Mouse (Mus musculus): Measurements from ENCODE around the gene Gm26657. TPM values are rescaled to one million over a fixed set of nuclear protein-coding genes. Genes with fewer than 3 reads are reported as not detected.

Gene Gm26657
- polyA plus RNA-seq, 1 experiment = not detected

DNA sequence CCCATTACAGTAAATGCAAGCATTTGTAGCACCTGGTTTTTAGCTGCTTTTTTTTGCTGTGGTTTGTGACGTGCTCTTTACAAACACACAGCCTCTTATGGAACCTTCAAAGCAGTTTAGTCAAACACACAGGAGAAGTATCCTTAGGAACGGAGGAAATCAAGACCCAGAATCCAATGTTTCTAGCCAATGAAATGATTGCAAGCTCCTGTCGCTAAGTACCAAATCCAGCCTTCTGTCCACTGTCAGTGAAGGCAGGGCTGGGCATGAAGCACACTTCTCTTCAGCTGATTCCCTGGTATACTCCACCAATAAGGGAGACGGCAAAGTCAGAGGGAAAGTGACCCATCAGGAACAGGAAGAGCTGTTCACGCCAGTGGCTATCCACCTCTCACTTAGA, 16.2 kb downstream of the Gm26657 start:
- TF ChIP-seq CTCF (IDR thresholded peaks at IDR 0.05; ENCODE audit: borderline replicate concordance, insufficient read depth, low read length) (no peak), POLR2A (IDR thresholded peaks at IDR 0.05; ENCODE audit: low read depth, low read length) (no peak)
- H3K27ac ChIP-seq (ENCODE audit: insufficient read depth, low read length) = no peak overlapping the region
- no peaks in the 10 kb centered on the region for H3K4me1 ChIP-seq (ENCODE audit: control insufficient read depth, insufficient read depth, low read length)
- H3K4me3 ChIP-seq (ENCODE audit: insufficient read depth, low read length) = no peak overlapping the region

DNA sequence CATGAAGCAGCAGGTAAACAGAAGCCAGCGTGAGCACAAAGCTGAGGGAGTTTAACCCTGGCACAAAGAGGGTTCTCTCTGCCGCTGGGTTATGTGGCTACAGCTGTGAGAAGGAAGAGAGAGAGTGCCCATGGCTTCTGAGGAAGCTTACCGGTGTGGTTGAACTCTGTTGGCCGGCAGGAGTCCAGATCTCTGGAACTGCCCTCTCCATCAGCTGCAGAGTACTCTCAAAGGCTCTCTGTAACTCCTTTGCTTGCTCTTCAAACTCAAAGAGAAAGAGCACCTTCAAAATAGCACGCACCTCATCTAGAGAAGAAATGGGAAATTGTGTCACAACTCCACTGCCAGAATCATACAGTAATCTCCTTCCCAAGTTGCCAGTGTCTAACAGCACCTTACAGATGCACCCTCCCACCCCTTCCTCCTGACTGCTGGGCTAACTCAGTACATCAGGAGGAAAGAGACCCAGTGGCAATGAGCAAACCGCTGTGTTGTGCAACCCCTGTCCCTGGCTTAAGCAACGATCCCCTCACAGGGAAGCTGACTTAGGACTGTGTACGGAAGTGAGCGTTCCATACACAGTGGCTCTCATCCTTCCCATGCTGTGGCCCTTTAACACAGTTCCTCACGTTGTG, 17.2 kb downstream of the Gm26657 start:
- no peak overlapping the region for H3K4me3 ChIP-seq (ENCODE audit: insufficient read depth, low read length)
- no peaks in the 10 kb centered on the region for H3K4me1 ChIP-seq (ENCODE audit: control insufficient read depth, insufficient read depth, low read length)
- no peak overlapping the region for H3K27ac ChIP-seq (ENCODE audit: insufficient read depth, low read length)
- TF ChIP-seq CTCF (IDR thresholded peaks at IDR 0.05; ENCODE audit: borderline replicate concordance, insufficient read depth, low read length) = no peak
- TF ChIP-seq POLR2A (IDR thresholded peaks at IDR 0.05; ENCODE audit: low read depth, low read length) = no peak

DNA sequence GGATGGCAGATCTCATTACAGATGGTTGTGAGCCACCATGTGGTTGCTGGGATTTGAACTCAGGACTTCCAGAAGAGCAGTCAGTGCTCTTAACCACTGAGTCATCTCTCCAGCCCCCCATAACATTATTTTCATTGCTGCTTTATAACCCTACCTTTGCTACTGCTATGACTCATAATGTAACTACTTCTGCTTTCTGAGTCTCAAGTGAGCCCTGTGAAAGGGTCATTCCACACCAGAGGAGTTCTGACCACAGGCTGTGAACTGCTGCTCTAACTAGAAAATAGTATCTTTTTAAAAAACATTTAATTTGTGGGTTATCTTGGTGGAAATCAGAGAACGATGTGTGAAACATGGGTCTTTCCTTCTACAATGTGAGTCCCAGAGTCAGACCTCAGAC, 17.8 kb downstream of the Gm26657 start:
- TF ChIP-seq CTCF (IDR thresholded peaks at IDR 0.05; ENCODE audit: borderline replicate concordance, insufficient read depth, low read length) = no peak
- TF ChIP-seq POLR2A (IDR thresholded peaks at IDR 0.05; ENCODE audit: low read depth, low read length) = no peak
- H3K27ac ChIP-seq (ENCODE audit: insufficient read depth, low read length) = no peak overlapping the region
- no peaks in the 10 kb centered on the region for H3K4me1 ChIP-seq (ENCODE audit: control insufficient read depth, insufficient read depth, low read length)
- H3K4me3 ChIP-seq (ENCODE audit: insufficient read depth, low read length) = no peak overlapping the region

DNA sequence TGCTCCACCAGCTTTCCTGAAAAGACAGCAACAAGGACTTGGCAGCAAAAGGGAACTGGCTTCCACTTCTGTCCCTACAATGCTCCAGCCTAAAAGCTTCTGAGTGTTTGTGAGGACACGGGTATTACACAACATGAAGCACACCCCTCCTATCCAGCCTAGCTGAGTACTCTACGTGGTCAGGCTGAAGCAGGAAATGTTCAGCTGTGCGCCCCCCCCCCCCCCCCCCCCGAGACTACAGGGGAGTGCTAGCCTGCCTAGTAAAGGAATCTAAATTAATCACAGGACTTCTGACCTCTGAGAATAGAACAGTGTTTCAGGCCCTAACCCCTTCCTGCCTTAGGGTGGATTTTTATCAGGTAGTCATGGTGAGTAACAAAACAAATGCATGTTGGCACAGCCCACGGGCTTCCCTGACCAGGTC, 28.0 kb downstream of the Gm26657 start:
- no peak for TF ChIP-seq CTCF (IDR thresholded peaks at IDR 0.05; ENCODE audit: borderline replicate concordance, insufficient read depth, low read length)
- no peak for TF ChIP-seq POLR2A (IDR thresholded peaks at IDR 0.05; ENCODE audit: low read depth, low read length)
- no peaks in the 10 kb centered on the region for H3K4me1 ChIP-seq (ENCODE audit: control insufficient read depth, insufficient read depth, low read length)
- no peak overlapping the region for H3K27ac ChIP-seq (ENCODE audit: insufficient read depth, low read length)
- no peak overlapping the region for H3K4me3 ChIP-seq (ENCODE audit: insufficient read depth, low read length)

DNA sequence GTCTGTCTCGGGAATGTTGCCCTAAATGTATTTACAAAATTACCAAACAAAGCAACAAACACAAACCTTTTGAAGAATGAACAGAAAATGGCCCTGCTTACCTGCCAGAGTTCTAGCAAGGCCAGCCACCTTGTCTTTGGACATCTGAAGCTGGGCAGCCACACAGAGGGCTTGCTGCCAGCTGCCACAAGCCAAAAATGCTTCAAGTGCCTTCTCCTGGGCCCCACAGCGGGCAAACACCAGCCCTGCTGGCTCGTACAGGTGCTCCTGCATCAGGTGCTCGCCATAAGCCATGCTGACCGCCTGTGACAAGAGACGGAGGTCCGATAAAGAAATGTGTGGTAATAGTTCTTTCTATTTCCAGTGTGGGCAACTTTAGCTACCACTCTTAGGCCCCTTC, 29.0 kb downstream of the Gm26657 start:
- no peak for TF ChIP-seq CTCF (IDR thresholded peaks at IDR 0.05; ENCODE audit: borderline replicate concordance, insufficient read depth, low read length)
- no peak for TF ChIP-seq POLR2A (IDR thresholded peaks at IDR 0.05; ENCODE audit: low read depth, low read length)
- H3K4me1 ChIP-seq (ENCODE audit: control insufficient read depth, insufficient read depth, low read length) = no peaks in the 10 kb centered on the region
- H3K27ac ChIP-seq (ENCODE audit: insufficient read depth, low read length) = no peak overlapping the region
- no peak overlapping the region for H3K4me3 ChIP-seq (ENCODE audit: insufficient read depth, low read length)

DNA sequence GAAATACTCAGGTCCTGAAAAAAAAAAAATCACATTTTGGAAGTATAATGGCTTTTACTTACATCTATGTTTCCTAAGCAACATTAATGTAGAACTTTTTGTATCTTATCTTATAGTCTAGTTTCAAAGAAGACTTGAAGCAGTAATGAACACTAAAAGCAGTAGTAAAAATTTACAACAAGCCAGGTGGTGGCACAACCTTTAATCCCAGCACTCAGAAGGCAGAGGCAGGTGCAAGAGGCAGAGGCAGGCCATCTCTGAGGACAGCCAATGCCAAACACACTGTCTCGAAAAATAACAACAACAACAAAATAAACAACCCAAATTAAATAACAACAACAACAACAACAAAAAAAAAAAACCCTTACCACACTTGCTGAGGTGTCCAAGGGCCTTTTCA, 31.2 kb downstream of the Gm26657 start:
- no peak overlapping the region for H3K4me3 ChIP-seq (ENCODE audit: insufficient read depth, low read length)
- no peak overlapping the region for H3K27ac ChIP-seq (ENCODE audit: insufficient read depth, low read length)
- TF ChIP-seq POLR2A (IDR thresholded peaks at IDR 0.05; ENCODE audit: low read depth, low read length) = no peak
- no peak for TF ChIP-seq CTCF (IDR thresholded peaks at IDR 0.05; ENCODE audit: borderline replicate concordance, insufficient read depth, low read length)
- no peaks in the 10 kb centered on the region for H3K4me1 ChIP-seq (ENCODE audit: control insufficient read depth, insufficient read depth, low read length)

Other genes with a start within 250 kb of the Gm26657 start
- gene Actl7b, start 1.4 kb downstream of the Gm26657 start, polyA plus RNA-seq (2011; ENCODE audit: insufficient read length, low read depth, missing spikeins) = not detected in 2 replicates
- gene Actl7a, start 3.3 kb downstream of the Gm26657 start, polyA plus RNA-seq (2011; ENCODE audit: insufficient read length, low read depth, missing spikeins) = not detected in 2 replicates
- 41.6 and 51.3 TPM in 2 replicates for gene Elp1, start 62.3 kb downstream of the Gm26657 start, polyA plus RNA-seq (2011; ENCODE audit: insufficient read length, low read depth, missing spikeins)
- gene Fam206a, start 62.3 kb downstream of the Gm26657 start, polyA plus RNA-seq (2011; ENCODE audit: insufficient read length, low read depth, missing spikeins) = 18.9 and 20.3 TPM in 2 replicates
- gene Ctnnal1, start 125.1 kb downstream of the Gm26657 start, polyA plus RNA-seq (2011; ENCODE audit: insufficient read length, low read depth, missing spikeins) = 5.6 and 10.4 TPM in 2 replicates
- gene Tmem245, start 207.4 kb downstream of the Gm26657 start, polyA plus RNA-seq (2011; ENCODE audit: insufficient read length, low read depth, missing spikeins) = 24.8 and 28.8 TPM in 2 replicates